Mouse (Mus musculus): ENCODE measurements around the gene Akr1cl.

Gene Akr1cl

GRCm38 (mm10) chr1:64986120-64986519 lies 46.4 kb downstream of the Akr1cl start:
- peak; percentile 60 to 75 for DNase-seq

GRCm38 (mm10) chr1:64983247-64983646 lies 49.3 kb downstream of the Akr1cl start:
- DNase-seq = no peak

- no peak for DNase-seq
Observed at GRCm38 (mm10) chr1:64978321-64978799, 54.2 kb downstream of the Akr1cl start.

- DNase-seq = no peak
Observed at GRCm38 (mm10) chr1:64975346-64975745, 57.2 kb downstream of the Akr1cl start.

GRCm38 (mm10) chr1:64970685-64971084 lies 61.9 kb downstream of the Akr1cl start:
- no peak for DNase-seq
